Mouse (Mus musculus): ENCODE data around the gene Zdhhc19.

The Zdhhc19 gene

GRCm38 (mm10) chr16:32495965-32496364, at the start of gene Zdhhc19:
Gene Zdhhc19 (plus strand): TSS chr16:32496265.
- no peak for DNase-seq (ENCODE audit: low read depth, low spot score)

- DNase-seq (ENCODE audit: low read depth, low spot score), result no peak
These were observed 49.4 kb upstream of the Zdhhc19 start for GRCm38 (mm10) chr16:32446563-32447138.

GRCm38 (mm10) chr16:32449665-32450064, 46.4 kb upstream of the Zdhhc19 start:
- no peak for DNase-seq (ENCODE audit: low read depth, low spot score)

- DNase-seq (ENCODE audit: low read depth, low spot score), result no peak
These were observed 45.9 kb upstream of the Zdhhc19 start for GRCm38 (mm10) chr16:32450133-32450532.

GRCm38 (mm10) chr16:32453102-32453501, 43.0 kb upstream of the Zdhhc19 start:
- no peak for DNase-seq (ENCODE audit: low read depth, low spot score)

GRCm38 (mm10) chr16:32454646-32455045, 41.4 kb upstream of the Zdhhc19 start:
- DNase-seq (ENCODE audit: low read depth, low spot score), result no peak

- no peak for DNase-seq (ENCODE audit: low read depth, low spot score)
These were observed 40.0 kb upstream of the Zdhhc19 start for GRCm38 (mm10) chr16:32456086-32456485.

- DNase-seq (ENCODE audit: low read depth, low spot score), result no peak
These were observed 39.3 kb upstream of the Zdhhc19 start for GRCm38 (mm10) chr16:32456761-32457160.

- DNase-seq (ENCODE audit: low read depth, low spot score), result peak; percentile 84
These were observed 38.3 kb upstream of the Zdhhc19 start for GRCm38 (mm10) chr16:32457589-32458386.

- no peak for DNase-seq (ENCODE audit: low read depth, low spot score)
These were observed 35.5 kb upstream of the Zdhhc19 start for GRCm38 (mm10) chr16:32460518-32460917.

GRCm38 (mm10) chr16:32461713-32462112, 34.4 kb upstream of the Zdhhc19 start:
- no peak for DNase-seq (ENCODE audit: low read depth, low spot score)

GRCm38 (mm10) chr16:32462950-32463349, 33.1 kb upstream of the Zdhhc19 start:
- no peak for DNase-seq (ENCODE audit: low read depth, low spot score)

GRCm38 (mm10) chr16:32463426-32463825, 32.6 kb upstream of the Zdhhc19 start:
- no peak for DNase-seq (ENCODE audit: low read depth, low spot score)

- DNase-seq (ENCODE audit: low read depth, low spot score), result no peak
These were observed 31.2 kb upstream of the Zdhhc19 start for GRCm38 (mm10) chr16:32464908-32465307.

GRCm38 (mm10) chr16:32468488-32468887, 27.6 kb upstream of the Zdhhc19 start:
- DNase-seq (ENCODE audit: low read depth, low spot score), result no peak

GRCm38 (mm10) chr16:32469404-32470105, 26.5 kb upstream of the Zdhhc19 start:
- DNase-seq (ENCODE audit: low read depth, low spot score), result no peak

GRCm38 (mm10) chr16:32472276-32473015, 23.6 kb upstream of the Zdhhc19 start:
- DNase-seq (ENCODE audit: low read depth, low spot score), result no peak

GRCm38 (mm10) chr16:32477315-32477714, 18.8 kb upstream of the Zdhhc19 start:
- DNase-seq (ENCODE audit: low read depth, low spot score), result no peak

GRCm38 (mm10) chr16:32479415-32479814, 16.6 kb upstream of the Zdhhc19 start:
- DNase-seq (ENCODE audit: low read depth, low spot score), result no peak

GRCm38 (mm10) chr16:32484431-32484871, 11.6 kb upstream of the Zdhhc19 start:
- DNase-seq (ENCODE audit: low read depth, low spot score), result no peak

- no peak for DNase-seq (ENCODE audit: low read depth, low spot score)
These were observed 10.9 kb upstream of the Zdhhc19 start for GRCm38 (mm10) chr16:32485209-32485608.

- no peak for DNase-seq (ENCODE audit: low read depth, low spot score)
These were observed 10.0 kb upstream of the Zdhhc19 start for GRCm38 (mm10) chr16:32486046-32486445.
